Mouse (Mus musculus) liver, embryonic 11.5 days (tissue): Measurements from ENCODE around the gene Bcar3. TPM values are rescaled to one million over a fixed set of nuclear protein-coding genes. Genes with fewer than 3 reads are reported as not detected.
"Not testable (repeated sequence)": the region's sequence is repeated elsewhere in the genome, so short reads cannot be mapped to it uniquely, and the experiment has no call there.

Experiments
- ATAC-seq: fragments of 200-750 bp; cut with Nextera tagmentation; replicated peaks from 2 replicates; pipeline ENCODE4 v1.8.0; 2017; ENCODE audit warnings: moderate number of reproducible peaks, mild to moderate bottlenecking, moderate TSS enrichment, moderate library complexity; ENCODE audit not compliant: low FRiP score
- DNase-seq: peaks from one replicate; pipeline ENCODE4 v3.0.0-alpha.2; 2017; ENCODE audit warnings: low spot score
- H3K27ac ChIP-seq: fragments of 300-500 bp; sonication (generic); 2 replicates; pipeline ENCODE4 v1.5.1; 2014; ENCODE audit warnings: mild to moderate bottlenecking, low read depth, low read length, control low read depth
- H3K27me3 ChIP-seq: fragments of 300-500 bp; sonication (generic); replicated peaks from 2 replicates; pipeline ENCODE4 v1.6.1; 2014; ENCODE audit warnings: low read length, mixed read lengths; ENCODE audit not compliant: control insufficient read depth, insufficient read depth
- H3K36me3 ChIP-seq: fragments of 300-500 bp; sonication (generic); 2 replicates; pipeline ENCODE4 v1.6.1; 2014; ENCODE audit warnings: mild to moderate bottlenecking, low read length, moderate library complexity, mixed read lengths; ENCODE audit not compliant: control insufficient read depth, insufficient read depth
- H3K4me1 ChIP-seq: fragments of 300-500 bp; sonication (generic); replicated peaks from 2 replicates; pipeline ENCODE4 v1.6.1; 2014; ENCODE audit warnings: low read length, mixed read lengths; ENCODE audit not compliant: control insufficient read depth, insufficient read depth
- H3K4me2 ChIP-seq: fragments of 300-500 bp; sonication (generic); 2 replicates; pipeline ENCODE4 v1.6.1; 2014; ENCODE audit warnings: mild to moderate bottlenecking, control low read depth, moderate library complexity
- H3K4me3 ChIP-seq: fragments of 300-500 bp; sonication (generic); 2 replicates; pipeline ENCODE4 v1.5.1; 2014; ENCODE audit warnings: low read depth, low read length, control low read depth
- H3K9ac ChIP-seq: fragments of 300-500 bp; sonication (generic); 2 replicates; pipeline ENCODE4 v1.6.1; 2014; ENCODE audit warnings: low read depth, low read length, control low read depth
- H3K9me3 ChIP-seq: fragments of 300-500 bp; sonication (generic); 2 replicates; pipeline ENCODE4 v1.6.1; 2016; ENCODE audit warnings: low read length, inconsistent platforms, mixed read lengths; ENCODE audit not compliant: control insufficient read depth
- WGBS: fragments of 180-500 bp; shearing (Covaris S2); extraction: QIAGEN DNeasy Blood & Tissue Kit; methylation state at CpG from one replicate; pipeline ENCODE4 v1.1.7; 2014; 5-methylcytosine and 5-hydroxymethylcytosine counted together
- polyA plus RNA-seq: library from polyadenylated mRNA; unstranded; fragments of >200 nt; fragmentation: Nextera tagmentation; extraction: Ambion mirVana; gene quantifications from 2 replicates; pipeline ENCODE4 v1.2.1, GENCODE M21; 2014

The Bcar3 gene
- polyA plus RNA-seq, 1 experiment from 2014 or later = 10.1 TPM

- DNase-seq (no peak), ATAC-seq (no peak)
- no peak overlapping the region for H3K4me3 ChIP-seq
- WGBS = 52% methylated on average over 3 of the region's 3 CpGs
- H3K27ac ChIP-seq = no peak overlapping the region
- H3K4me2 ChIP-seq = peak overlapping the region; percentile 20; the same call in 1 of the 2 replicates
- no peaks in the 10 kb centered on the region for H3K9me3 ChIP-seq
- peaks cover 16% of the 10 kb centered on the region for H3K4me1 ChIP-seq
- peaks cover 2% of the 10 kb centered on the region; the same call in 1 of the 2 replicates for H3K36me3 ChIP-seq
- no peak overlapping the region for H3K9ac ChIP-seq
- no peaks in the 10 kb centered on the region for H3K27me3 ChIP-seq
Measured at GRCm38 (mm10) chr3:122252466-122253253, 41.3 kb upstream of the Bcar3 start.

GRCm38 (mm10) chr3:122254050-122254449 is 39.9 kb upstream of the Bcar3 start:
- H3K27ac ChIP-seq, H3K36me3 ChIP-seq, H3K4me3 ChIP-seq, H3K4me2 ChIP-seq, H3K9ac ChIP-seq, ATAC-seq, H3K9me3 ChIP-seq, DNase-seq, H3K27me3 ChIP-seq: not testable (repeated sequence)
- 90% methylated on average over 7 of the region's 7 CpGs for WGBS
- H3K4me1 ChIP-seq = peaks cover 13% of the 10 kb centered on the region; the same call in 1 of the 2 replicates

- no peaks in the 10 kb centered on the region for H3K9me3 ChIP-seq
- H3K36me3 ChIP-seq = peaks cover 8% of the 10 kb centered on the region; the same call in 1 of the 2 replicates
- no peak for DNase-seq
- no peak overlapping the region for H3K4me2 ChIP-seq
- no peak overlapping the region for H3K27ac ChIP-seq
- no peaks in the 10 kb centered on the region for H3K27me3 ChIP-seq
- no peak overlapping the region for H3K9ac ChIP-seq
- 67% methylated on average over 5 of the region's 5 CpGs for WGBS
- no peak overlapping the region for H3K4me3 ChIP-seq
- ATAC-seq = no peak
- H3K4me1 ChIP-seq = peaks cover 5% of the 10 kb centered on the region
Measured at GRCm38 (mm10) chr3:122269986-122270385, 23.9 kb upstream of the Bcar3 start.

GRCm38 (mm10) chr3:122272565-122272964 is 21.4 kb upstream of the Bcar3 start:
- H3K9ac ChIP-seq, H3K9me3 ChIP-seq, H3K4me3 ChIP-seq, DNase-seq, H3K4me2 ChIP-seq, H3K27me3 ChIP-seq, ATAC-seq, H3K27ac ChIP-seq: not testable (repeated sequence)
- Histone ChIP-seq H3K36me3 (peaks cover 18% of the 10 kb centered on the region; the same call in 1 of the 2 replicates), H3K4me1 (peaks cover 30% of the 10 kb centered on the region)
- WGBS = 83% methylated on average over 1 of the region's 1 CpGs

- peaks cover 39% of the 10 kb centered on the region for H3K4me1 ChIP-seq
- no peaks in the 10 kb centered on the region for H3K27me3 ChIP-seq
- WGBS = 10% methylated on average over 20 of the region's 20 CpGs
- DNase-seq = no peak
- H3K4me2 ChIP-seq = peak overlapping the region; percentile 61
- H3K9ac ChIP-seq = peak overlapping the region; percentile 98
- peak overlapping the region; percentile 43; the same call in 1 of the 2 replicates for H3K27ac ChIP-seq
- no peak for ATAC-seq
- no peaks in the 10 kb centered on the region for H3K9me3 ChIP-seq
- H3K4me3 ChIP-seq = peak overlapping the region; percentile 97
- peaks cover 23% of the 10 kb centered on the region; the same call in 1 of the 2 replicates for H3K36me3 ChIP-seq
Measured at GRCm38 (mm10) chr3:122273407-122274240, 20.3 kb upstream of the Bcar3 start.

GRCm38 (mm10) chr3:122274241-122275024 is 19.5 kb upstream of the Bcar3 start, which contains the start of gene Dnttip2:
Dnttip2 (plus strand) TSS chr3:122274388.
- H3K9ac ChIP-seq = peak within 1 kb of the TSS; percentile 98
- DNase-seq (peak; percentile 87), ATAC-seq (peak; percentile 92)
- H3K4me1 ChIP-seq = peaks cover 39% of the 10 kb centered on the region
- WGBS = under 1% methylated on average over 57 of the region's 57 CpGs
- H3K27ac ChIP-seq = peak within 1 kb of the TSS; percentile 69
- H3K4me3 ChIP-seq = peak within 1 kb of the TSS; percentile 97
- H3K27me3 ChIP-seq = no peaks in the 10 kb centered on the region
- peaks cover 30% of the 10 kb centered on the region; the same call in 1 of the 2 replicates for H3K36me3 ChIP-seq
- no peaks in the 10 kb centered on the region for H3K9me3 ChIP-seq
- H3K4me2 ChIP-seq = peak within 1 kb of the TSS; percentile 83

GRCm38 (mm10) chr3:122275111-122275510 is 18.8 kb upstream of the Bcar3 start:
- H3K4me1 ChIP-seq = peaks cover 39% of the 10 kb centered on the region
- 75% methylated on average over 10 of the region's 10 CpGs for WGBS
- H3K27ac ChIP-seq = no peak overlapping the region
- H3K4me2 ChIP-seq = peak overlapping the region; percentile 83
- DNase-seq = no peak
- peaks cover 36% of the 10 kb centered on the region; the same call in 1 of the 2 replicates for H3K36me3 ChIP-seq
- no peaks in the 10 kb centered on the region for H3K9me3 ChIP-seq
- ATAC-seq = no peak
- peak overlapping the region; percentile 97 for H3K4me3 ChIP-seq
- no peaks in the 10 kb centered on the region for H3K27me3 ChIP-seq
- peak overlapping the region; percentile 98 for H3K9ac ChIP-seq

- H3K27me3 ChIP-seq = no peaks in the 10 kb centered on the region
- 61% methylated on average over 5 of the region's 5 CpGs for WGBS
- ATAC-seq (no peak), DNase-seq (no peak)
- H3K9ac ChIP-seq = no peak overlapping the region
- no peak overlapping the region for H3K27ac ChIP-seq
- peaks cover 21% of the 10 kb centered on the region for H3K36me3 ChIP-seq
- H3K4me3 ChIP-seq = no peak overlapping the region
- H3K4me2 ChIP-seq = no peak overlapping the region
- H3K4me1 ChIP-seq = peaks cover 4% of the 10 kb centered on the region; the same call in 1 of the 2 replicates
- H3K9me3 ChIP-seq = no peaks in the 10 kb centered on the region
Measured at GRCm38 (mm10) chr3:122287195-122287594, 6.7 kb upstream of the Bcar3 start.
